4 mouse cellular contexts compared by ENCODE assay signal in the genomic region with DNA sequence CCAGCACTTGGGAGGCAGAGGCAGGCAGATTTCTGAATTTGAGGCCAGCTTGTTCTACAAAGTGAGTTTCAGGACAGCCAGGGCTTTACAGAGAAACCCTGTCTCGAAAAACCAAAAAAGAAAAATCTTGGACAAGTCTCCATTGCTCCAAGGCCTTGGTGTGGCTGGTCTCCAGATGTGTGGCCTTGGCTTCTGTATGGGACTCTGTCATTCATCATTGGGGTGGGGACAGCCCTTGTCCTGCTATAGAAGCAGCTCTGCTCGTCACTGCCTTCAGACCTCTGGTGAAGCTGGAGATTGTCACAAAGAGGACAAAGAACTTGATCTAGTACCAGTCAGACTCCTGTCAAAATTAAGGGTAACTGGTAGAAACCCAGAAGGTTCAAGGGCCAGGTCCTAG. TPM values are rescaled to one million over a fixed set of nuclear protein-coding genes. Genes with fewer than 3 reads are reported as not detected.
"Had no signal": no experiment of that assay in that cellular context is flagged by ENCODE, and none has a peak within 500 bp of the region (broad histone marks: within the 10 kb centered on the region; RNA-seq: fewer than 3 reads in every experiment).

No protein-coding gene starts in this region.

- DNase-seq: layer of hippocampus, postnatal 36 days; right cerebral cortex, postnatal 25 days had no signal

RNA-seq across cellular contexts. Expression of a gene that starts 18.3 kb away (rescaled TPM):
- total RNA-seq: liver, adult 2 months; megakaryocyte, adult 5-6 weeks had no signal
